Mouse (Mus musculus) cerebellum, postnatal 10 days (tissue): ENCODE measurements at regions not wholly inside any gene's neighbourhood (a gene's known extent, or its start where the extent isn't known, plus 50 kb on each side); places are given as distances from the start of the nearest gene placed in this dataset.
"Not testable (repeated sequence)": the region's sequence is repeated elsewhere in the genome, so short reads cannot be mapped to it uniquely, and the experiment has no call there.

ENCODE experiments used
- DNase-seq, 2 experiments: peaks; one replicate each; pipeline ENCODE4 v3.0.0; 2021; ENCODE audit warnings: mixed read lengths in 2 of 2

DNA sequence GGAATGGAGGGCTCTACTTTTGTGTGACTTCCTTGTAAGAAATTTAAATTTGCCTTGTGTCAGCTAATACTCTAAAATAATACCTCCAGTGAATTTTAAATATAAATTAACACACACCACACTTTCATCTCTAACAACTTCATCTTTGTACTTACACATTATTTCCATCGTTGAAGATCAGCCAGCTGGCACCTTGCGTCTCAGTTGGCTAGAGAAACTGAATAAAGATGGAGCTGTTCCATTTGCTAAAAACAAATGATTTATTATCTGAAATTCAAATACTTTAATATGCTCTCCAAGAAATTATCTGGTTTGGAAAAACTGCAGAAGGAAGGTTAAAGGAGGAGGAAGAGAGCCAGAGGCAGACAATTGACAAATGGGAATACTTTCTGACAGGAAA is 122.0 kb upstream of the Gm11096 start:
- DNase-seq: peak; percentile 27 to 28

DNA sequence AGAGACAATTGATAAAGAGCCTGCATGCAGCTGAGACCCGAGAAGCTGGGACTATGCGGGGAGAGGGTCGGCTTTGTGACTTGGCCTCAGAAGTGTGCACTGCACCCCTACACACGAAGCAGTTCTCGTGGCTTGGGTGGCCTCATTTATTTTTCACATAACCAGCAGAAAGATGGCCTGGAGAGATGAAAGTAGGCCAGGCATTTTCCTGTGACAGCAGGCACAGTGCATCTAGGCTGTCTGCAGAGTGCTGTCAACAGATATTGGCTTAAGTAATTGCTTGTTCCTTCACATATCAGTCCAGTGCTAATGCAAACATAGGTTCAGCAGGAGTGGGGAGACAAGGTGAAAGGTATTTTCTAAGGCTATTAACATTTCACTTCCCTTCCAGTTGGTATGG is 124.9 kb upstream of the Gm11096 start:
- peak; percentile 11 to 20 for DNase-seq

DNA sequence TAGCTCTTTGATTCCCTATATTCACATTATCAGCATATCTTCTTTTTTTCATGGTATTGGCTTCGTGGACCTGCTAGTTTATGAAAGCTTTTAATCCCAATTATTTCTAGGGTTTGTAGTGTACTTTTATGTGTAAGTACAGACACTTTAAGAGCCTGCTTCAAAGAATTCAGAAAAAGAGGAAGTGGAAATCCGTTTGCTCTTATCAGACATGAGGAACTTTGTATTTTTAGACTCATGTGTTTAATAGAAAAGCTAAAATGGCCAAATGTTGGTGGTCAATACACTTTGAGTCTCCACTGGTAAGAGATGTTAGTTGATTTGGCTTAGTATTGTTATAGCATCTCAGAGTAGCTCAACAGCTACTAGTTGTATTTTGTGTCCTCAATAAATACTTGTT is 135.7 kb upstream of the Gm11096 start:
- no peak for DNase-seq

DNA sequence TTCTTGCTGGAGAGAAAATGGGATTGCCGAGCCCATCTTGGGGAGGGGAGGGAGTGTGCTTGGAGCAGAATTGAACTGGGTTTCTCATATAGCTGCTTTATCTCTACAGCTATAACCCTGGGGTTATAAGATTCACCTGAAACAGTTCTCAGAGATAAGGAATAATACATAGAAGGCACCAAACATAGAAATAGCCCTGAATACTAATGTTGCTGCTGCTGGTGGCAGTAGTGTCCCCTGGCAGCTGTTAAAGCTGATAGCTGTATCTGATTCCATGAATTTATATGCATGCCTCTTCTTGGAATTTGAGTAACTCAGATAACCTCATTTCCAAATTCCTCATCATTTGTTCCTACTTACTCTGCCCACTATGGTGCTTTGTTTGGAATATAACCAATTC is 137.0 kb upstream of the Gm11096 start:
- DNase-seq: no peak

DNA sequence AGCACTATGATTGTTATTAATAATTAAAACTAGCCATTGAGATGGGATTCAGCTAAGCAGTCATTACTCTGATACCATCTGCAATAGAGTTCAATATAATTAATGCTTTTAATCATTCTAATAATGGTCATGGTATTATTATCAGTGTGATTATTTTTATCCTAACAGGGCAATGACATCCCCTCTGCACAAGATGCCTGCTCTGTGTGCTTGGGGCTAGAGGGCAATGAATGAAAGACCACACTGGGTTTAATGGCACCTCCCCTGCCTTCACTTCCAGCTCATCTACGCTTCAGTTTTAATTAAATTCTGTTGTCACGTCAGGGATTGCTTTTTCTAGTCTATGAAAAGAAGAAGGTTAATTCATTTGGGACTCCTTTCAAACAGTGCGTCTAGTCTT is 139.1 kb upstream of the Gm11096 start:
- DNase-seq: no peak

DNA sequence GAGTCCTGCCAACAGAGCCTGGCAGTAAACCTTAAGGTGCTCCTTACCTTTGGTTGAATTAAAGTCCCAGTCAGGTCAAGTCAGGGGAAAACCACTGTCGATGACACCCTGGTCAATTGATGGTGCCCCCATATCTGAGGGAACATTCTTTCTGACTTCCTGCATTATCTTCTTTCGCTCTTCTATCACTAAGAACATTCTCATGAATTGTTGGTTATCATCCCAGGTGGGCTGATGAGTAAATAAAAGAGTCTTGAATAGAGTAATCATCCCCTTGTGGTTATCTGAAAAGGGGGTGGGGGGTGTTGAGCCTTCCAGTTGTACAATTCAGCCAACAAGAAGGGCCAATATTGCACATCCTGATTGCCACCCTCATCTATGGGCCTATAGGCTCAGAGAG is 149.7 kb upstream of the Gm11096 start:
- no peak for DNase-seq

DNA sequence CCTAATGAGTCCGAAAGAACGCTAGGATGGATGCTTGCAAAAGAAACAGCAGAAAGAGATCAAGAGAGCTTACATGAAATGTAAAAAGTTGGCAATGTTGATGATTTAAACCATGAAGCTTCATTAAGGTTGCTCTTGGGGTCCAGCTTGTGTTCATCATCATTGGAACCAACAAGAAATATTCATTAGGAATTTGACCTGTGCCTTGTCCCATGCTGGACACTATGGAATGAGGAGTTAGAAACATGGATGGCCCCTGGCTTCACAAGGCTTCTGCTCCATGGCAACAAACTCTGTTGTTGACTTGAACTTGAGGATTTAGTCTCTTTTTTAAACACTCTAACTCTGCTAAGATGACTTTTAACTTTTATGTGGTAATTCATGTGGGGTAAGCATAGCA is 159.0 kb upstream of the Gm11096 start:
- DNase-seq: no peak

DNA sequence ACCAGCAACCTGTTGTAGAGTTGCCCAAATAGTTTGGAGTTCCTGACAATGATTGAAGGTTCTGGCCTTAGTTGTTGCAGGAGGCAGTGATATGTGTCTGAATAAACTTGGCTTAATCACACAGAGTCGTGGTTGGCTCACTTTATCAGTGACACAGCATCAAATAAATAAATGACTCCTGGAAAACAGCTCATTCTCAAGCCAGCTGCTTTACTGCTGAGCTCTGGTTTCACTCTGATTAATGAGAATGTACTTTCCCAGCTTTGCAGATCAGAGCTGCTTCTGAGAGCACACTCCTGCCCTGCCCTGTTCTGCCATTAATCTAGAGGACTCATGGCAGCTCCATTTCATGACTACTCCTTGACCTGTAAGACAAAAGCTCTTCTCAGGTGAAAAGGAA is 171.3 kb upstream of the Gm11096 start:
- DNase-seq: no peak

DNA sequence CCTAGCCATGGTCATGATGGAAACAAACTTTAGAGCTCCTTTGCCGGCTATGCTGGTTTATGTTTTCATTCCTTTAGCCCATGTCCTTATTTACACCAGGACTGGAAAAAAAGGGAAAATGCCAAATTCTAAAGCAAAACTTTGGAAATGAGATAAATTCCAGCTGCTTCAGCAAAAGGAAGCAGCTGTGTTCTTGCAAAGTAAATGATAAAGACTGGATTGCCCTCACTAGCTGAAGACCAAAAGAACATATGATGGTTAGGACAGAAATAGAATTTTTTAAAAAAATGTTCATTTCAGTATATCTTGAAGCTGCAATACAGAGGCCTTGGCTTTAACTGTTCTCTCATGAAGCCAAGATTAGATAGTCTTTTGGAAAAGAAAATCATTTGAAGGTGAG is 179.6 kb upstream of the Gm11096 start:
- no peak for DNase-seq

DNA sequence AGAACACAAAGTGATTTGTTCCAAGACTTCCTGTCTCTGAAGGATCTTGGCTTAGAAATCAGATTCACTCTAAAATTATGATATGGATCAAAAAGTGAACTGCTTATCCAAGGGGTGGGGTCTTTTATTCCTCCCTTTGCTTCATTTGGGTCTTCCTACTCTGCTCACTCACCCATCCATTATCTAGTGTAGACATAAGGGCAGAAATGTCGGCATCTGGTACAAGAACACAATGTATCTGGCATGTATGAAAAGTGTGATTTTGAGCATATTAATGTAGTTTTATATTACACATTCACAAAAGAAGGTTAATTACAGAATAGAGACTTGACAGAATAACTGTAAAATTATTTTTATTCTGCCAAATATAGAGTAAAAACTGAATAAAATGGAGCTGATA is 181.5 kb upstream of the Gm11096 start:
- DNase-seq: no peak

DNA sequence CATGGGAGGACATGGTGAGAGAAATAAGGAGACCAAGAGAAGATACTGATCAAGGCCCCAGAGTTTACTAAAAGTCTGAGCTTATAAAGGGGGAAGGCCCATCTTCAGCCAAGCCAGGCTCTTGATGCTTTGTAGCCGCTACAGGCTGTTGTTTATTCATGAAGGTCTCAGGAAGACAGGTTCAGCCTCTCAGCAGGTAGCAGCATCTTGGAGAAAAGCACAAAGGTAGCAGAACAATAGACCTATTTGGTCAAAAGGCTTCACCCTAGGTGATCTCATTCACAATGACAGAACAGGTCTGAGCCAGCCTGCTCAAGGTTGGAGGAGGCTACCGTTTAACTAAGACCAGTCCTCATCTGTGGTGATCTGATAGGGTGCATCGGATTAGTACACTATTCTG is 185.5 kb upstream of the Gm11096 start:
- DNase-seq: no peak

DNA sequence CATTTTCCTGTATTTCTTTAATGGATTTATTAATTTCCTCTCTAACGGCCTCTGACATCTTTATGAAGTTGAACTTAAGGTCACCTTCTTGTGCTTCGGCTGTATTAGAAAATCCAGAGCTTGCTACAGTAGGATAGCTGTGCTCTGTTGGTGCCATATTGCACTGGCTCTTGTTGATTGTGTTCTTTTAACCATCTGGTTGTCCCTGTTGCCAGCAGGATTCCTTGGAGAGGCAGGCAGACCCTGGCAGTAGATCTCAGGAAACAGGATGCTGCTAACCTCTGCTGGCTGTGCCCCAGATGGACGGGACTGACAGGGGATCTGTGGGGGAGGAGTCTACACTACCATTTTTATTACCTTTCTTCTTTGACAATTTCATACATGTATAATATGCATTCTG is 185.9 kb upstream of the Thumpd2 start:
- peak; percentile 84 to 91 for DNase-seq

DNA sequence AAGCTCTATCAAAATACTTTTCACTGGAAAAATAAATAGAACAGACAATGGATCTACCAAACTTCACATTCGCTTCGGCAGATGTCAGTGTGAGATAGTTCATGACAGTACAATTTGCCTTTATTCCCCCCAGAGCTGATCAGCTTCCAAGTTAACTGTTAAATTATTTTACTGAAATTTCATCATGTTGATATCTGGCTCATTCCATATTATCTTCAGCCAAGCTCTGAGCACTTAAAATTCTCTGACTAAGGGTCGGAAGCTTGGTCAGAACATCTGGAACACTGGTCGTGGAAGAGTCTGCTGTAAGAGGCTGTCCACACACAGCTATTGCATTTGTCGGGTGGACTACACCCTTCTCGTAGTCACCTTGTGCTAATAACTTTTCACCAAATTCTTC is 181.3 kb upstream of the Thumpd2 start:
- DNase-seq: no peak

DNA sequence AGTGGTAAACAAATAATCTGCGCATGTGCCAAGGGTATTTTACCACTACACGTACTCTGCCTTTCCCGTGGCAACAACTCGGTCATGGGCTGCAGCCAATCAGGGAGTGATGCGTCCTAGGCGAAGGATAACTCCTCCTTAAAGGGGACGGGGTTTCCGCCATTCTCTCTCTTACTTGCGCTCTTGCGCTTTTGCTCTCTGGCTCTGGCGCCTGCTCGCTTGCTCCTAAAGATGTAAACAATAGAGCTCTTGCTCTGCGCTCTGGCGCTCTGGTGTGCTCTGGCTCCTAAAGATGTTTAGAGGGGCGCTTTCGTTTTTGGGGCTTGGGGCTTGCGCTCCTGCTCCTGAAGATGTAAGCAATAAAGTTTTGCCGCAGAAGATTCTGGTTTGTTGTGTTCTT is 166.9 kb upstream of the Thumpd2 start:
- DNase-seq: not testable (repeated sequence)

DNA sequence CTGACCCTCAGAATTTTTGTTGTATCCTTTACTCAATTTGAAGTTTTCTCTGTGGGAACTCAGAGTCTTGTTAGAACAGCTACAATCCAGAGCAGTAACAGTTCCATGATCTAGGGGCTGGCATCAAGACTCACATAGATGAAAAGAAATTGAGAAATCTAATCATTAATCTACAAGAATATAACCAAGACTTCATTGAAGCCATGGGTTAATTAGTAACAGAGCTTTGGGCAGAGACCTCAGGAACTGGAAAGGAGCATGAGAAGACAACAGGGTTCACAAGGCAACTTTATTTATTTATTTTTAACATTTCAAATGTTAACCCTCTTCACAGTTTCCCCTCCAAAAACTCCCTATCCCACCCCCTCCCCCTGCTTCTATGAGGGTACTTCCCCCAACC is 160.4 kb upstream of the Thumpd2 start:
- DNase-seq: no peak

DNA sequence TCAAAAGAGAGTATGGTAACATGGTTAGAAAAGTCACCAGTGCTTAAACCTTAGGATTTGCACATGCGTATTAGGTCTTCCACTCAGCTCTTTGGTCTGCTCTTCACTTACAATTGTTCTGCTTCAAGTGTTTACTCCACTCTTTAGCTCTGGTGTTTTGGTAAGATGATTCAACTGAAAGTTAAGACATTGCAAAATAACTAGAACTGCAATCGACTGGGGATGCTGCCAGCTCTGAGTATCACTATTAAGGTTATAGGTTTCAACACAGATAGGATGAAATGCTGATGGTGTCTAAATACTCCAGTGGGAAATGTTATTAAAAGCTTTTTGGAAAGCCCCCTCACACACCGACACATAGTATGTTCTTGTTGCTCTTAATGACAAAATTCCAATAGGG is 156.6 kb upstream of the Thumpd2 start:
- DNase-seq: no peak

DNA sequence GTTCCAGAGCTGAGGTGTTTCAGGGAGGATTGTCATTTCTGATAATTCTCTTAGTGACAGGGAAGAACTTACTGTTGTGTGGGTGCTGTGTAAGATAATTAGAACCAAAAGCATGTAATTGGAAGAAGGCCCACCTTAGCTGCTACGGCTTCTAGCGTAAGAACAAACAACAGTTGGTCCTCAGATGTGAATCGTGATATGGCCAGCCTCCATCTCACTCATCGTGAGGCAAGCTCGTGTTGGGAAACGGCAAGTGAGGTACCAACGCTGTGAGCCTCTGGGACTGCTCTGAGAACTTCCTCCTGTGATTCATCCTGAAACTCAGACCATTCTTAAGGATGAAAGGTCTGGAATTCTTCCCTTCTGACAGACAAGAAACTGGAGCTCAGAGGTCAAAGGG is 150.0 kb upstream of the Thumpd2 start:
- no peak for DNase-seq

DNA sequence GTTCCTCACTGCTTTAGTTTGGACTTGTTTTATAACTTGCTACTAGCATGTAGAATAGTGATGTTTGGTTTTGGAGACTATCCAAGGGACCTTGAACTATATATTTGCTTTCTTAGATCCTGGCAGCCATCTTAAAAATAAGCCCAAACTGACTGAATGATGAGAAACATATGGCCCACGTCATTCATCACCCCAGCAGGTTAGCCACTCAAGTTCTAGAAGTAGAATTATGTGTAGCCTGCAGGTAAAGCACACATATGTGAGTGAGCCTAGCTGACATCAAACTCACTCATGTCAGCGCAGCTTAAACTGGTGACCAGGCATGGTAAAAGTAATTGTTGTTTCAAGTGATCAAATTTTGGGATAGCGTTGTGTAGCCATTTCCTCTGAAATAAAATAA is 147.2 kb upstream of the Thumpd2 start:
- no peak for DNase-seq

DNA sequence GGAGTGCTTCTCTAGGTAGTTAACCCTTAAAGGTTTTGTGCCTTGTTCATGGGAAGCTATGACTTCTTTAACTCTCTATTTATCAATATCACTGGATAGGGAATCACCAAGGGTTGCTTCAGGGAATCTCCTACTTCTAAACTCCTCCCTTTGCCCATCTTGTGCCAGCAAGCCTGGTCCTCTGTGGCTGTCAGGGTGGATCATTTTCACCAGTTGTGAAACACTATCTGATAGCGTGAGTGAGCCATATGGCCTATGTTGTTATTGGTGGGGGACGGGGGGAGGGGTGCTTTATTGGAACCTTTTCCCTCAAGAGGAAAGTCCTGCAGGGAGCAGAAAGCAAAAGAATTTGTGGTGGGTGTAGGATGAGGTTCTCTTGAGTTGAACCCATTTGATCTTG is 145.5 kb upstream of the Thumpd2 start:
- peak; percentile 55 to 67 for DNase-seq

DNA sequence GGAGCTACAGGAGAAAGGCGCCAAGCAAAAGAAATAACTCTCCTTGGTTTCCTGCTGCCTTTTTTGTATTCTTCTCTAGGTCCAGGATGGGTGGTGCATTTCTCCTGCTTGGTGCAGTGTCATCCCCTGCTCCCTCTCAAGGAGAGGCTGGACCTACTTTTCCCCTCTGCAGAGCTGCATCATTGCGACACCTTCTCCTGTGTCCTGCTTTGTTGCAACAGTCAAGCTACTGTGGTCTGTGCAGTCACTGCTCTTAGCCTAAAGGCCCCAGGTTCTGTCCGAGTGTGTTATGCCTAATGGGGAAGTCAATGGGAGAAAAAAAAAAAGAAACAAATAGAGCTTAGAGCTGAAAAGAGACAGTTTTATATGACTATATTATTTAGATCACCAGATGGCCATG is 144.4 kb upstream of the Thumpd2 start:
- DNase-seq: no peak

DNA sequence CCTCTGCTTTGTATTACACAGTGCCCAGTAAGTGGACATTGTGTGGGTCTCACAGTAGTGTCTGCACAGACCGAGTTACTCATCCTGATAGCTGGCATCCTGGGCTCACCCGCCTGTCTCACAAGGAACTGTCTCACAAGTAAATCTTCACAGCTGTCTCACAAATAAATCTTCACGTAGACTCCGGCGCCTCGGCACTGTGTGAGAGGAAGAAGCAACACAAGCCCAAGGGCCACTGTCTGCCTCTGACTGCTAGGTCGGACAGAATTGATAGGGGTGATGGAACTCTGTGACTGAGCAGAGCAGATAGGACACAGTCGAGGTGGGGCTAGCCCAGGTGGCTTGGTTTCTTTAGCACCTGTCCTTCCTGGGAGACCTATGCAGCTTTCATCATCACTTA is 136.2 kb upstream of the Thumpd2 start:
- DNase-seq: peak; percentile 11 to 12

DNA sequence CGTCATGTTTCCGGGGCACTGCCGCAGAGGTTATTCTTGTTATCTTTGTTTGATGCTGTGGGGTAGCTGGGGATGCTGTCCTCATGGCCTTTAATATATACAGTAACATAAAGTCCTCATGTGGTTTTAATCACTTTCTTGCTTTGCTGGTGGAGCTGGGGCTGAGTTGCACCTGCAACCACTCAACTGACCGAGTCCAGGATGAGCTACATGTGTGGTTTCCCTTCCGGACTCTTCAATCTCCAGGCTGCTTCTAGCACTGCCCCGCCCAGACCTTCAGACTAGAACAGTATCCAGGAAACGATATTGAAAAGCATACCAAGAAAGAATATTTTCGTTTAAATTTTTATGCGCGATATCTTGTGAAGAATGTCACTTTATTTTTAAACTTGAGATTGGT is 129.1 kb upstream of the Thumpd2 start:
- peak in 1 of 2 experiments; percentile 12 for DNase-seq

DNA sequence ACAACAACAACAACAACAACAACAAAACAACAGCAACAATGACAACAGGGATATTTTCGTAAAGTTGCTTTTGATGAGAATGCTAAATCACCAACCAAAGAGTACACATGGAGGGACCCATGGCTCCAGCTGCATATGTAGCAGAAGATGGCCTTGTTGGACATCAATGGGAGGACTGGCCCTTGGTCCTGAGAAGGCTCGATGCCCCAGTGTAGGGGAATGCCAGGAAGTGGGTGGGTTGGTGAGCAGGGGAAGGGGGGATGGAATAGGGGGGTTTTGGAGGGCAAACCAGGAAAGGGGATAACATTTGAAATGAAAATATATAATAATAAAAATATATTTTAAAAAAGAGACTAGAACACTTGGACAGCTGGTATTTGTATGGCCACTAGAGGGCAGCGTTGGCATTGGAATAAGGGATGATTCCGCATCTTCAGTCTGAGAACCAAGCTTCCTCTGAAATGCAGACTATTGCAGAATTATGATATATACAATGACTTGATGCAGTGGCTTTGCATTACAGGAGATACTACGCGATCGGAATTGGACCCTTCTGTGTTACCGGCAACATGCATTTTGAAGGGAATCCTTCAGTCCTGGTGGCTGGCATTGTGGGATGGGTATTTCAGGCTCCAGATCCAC is 128.5 kb upstream of the Thumpd2 start:
- peak; percentile 89 to 94 for DNase-seq

DNA sequence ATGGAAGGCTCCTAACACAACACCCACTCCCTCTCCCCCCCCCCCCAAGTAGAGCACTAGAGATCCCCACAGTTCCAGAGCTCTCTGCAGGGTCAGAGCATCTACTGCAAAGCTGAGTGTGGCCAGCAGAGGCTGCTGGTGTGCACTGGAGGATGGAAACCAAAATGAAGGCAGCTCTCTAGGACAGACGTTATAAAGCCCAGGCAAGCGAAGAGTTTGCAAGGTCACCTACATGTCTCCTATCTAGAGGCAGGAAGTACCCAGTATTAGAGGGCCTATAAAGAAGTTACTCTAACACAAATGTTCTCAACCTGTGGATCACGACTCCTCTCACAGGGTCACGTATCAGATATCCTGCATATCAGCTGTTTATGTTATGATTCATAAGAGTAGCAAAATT is 125.1 kb upstream of the Thumpd2 start:
- peak; percentile 72 to 74 for DNase-seq

DNA sequence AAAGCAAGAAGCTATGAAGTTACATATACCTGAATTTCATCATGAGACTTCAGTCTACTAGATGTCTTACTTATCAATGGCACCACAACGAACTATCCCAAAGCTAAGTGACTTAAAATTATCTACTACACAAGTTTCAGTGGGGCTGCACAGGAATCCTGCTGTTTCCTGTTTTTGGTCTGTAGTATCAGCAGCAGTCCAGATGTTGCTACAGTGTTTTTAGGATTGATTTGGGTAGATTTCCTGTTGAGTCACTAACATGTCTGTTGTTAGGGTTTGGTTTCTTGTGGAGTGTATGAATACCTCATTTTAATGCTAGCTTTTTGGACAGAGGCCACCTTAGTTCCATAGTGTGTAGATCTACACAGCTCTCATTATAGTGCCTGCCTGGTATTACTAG is 120.8 kb upstream of the Thumpd2 start:
- no peak for DNase-seq
